Mouse (Mus musculus) limb, embryonic 11.5 days (tissue): ENCODE data around the gene Carns1. TPM values are rescaled to one million over a fixed set of nuclear protein-coding genes. Genes with fewer than 3 reads are reported as not detected.
"Not testable (repeated sequence)": the region's sequence is repeated elsewhere in the genome, so short reads cannot be mapped to it uniquely, and the experiment has no call there.

Source experiments
- ATAC-seq: fragments of 200-750 bp; cut with Nextera tagmentation; 2 replicates; pipeline ENCODE4 v1.8.0; 2017; ENCODE audit warnings: low read depth; ENCODE audit not compliant: insufficient number of reproducible peaks, low FRiP score, low TSS enrichment
- DNase-seq: peaks from one replicate; pipeline ENCODE4 v3.0.0-alpha.2; 2015; ENCODE audit warnings: low spot score
- H3K27ac ChIP-seq: fragments of 300-500 bp; sonication (generic); replicated peaks from 2 replicates; pipeline ENCODE4 v1.5.1; 2014; ENCODE audit warnings: low read depth, mild to moderate bottlenecking, low read length
- H3K27me3 ChIP-seq: fragments of 300-500 bp; sonication (generic); 2 replicates; pipeline ENCODE4 v1.6.1; 2014; ENCODE audit warnings: mild to moderate bottlenecking, low read length, mixed read lengths; ENCODE audit not compliant: control insufficient read depth, insufficient read depth
- H3K36me3 ChIP-seq: fragments of 300-500 bp; sonication (generic); 2 replicates; pipeline ENCODE4 v1.6.1; 2014; ENCODE audit warnings: mild to moderate bottlenecking, low read length, moderate library complexity, mixed read lengths; ENCODE audit not compliant: control insufficient read depth, insufficient read depth
- H3K4me1 ChIP-seq: fragments of 300-500 bp; sonication (generic); 2 replicates; pipeline ENCODE4 v1.6.1; 2014; ENCODE audit warnings: low read length, mixed read lengths; ENCODE audit not compliant: control insufficient read depth, insufficient read depth
- H3K4me2 ChIP-seq: fragments of 300-500 bp; sonication (generic); 2 replicates; pipeline ENCODE4 v1.6.1; 2014; ENCODE audit warnings: low read depth, mild to moderate bottlenecking, moderate library complexity; ENCODE audit not compliant: severe bottlenecking
- H3K4me3 ChIP-seq: fragments of 300-500 bp; sonication (generic); 2 replicates; pipeline ENCODE4 v1.5.1; 2014; ENCODE audit warnings: low read depth, low read length
- H3K9ac ChIP-seq: fragments of 300-500 bp; sonication (generic); 2 replicates; pipeline ENCODE4 v1.6.1; 2014; ENCODE audit warnings: mild to moderate bottlenecking, low read length
- H3K9me3 ChIP-seq: fragments of 300-500 bp; sonication (generic); 2 replicates; pipeline ENCODE4 v1.6.1; 2016; ENCODE audit warnings: low read length; ENCODE audit not compliant: control insufficient read depth
- WGBS: fragments of 180-500 bp; shearing (Covaris S2); extraction: QIAGEN DNeasy Blood & Tissue Kit; methylation state at CpG from one replicate; pipeline ENCODE4 v1.1.7; 2014; 5-methylcytosine and 5-hydroxymethylcytosine counted together
- polyA plus RNA-seq: library from polyadenylated mRNA; unstranded; fragments of >200 nt; fragmentation: Nextera tagmentation; extraction: Ambion mirVana; gene quantifications from 2 replicates; pipeline ENCODE4 v1.2.1, GENCODE M21; 2014

Carns1 gene
- polyA plus RNA-seq, 1 experiment from 2014 or later, result 2.1 TPM

DNA sequence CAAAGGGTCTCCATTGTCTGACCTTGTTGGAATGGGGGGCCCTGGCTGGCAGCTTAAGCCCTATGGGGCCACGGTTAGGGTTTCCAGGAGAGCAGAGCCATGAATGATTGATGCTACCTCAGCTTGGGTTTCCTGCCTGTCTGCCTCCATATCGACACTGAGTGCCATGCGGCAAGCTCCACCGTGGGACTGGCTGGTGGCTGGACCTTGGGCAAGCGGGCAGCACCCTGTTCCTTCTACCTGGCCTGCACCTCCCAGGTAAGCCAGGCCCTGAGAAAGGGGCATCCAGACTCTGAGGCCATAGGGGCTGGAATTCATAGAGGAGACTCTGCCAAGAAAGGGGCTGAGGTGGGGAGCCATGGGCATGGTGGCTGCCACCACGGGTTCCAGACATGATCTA lies 35.1 kb downstream of the Carns1 start:
- no peak for ATAC-seq
- no peak overlapping the region for H3K27ac ChIP-seq
- H3K4me1 ChIP-seq, result no peaks in the 10 kb centered on the region
- no peaks in the 10 kb centered on the region for H3K36me3 ChIP-seq
- no peaks in the 10 kb centered on the region for H3K9me3 ChIP-seq
- no peak overlapping the region for H3K4me3 ChIP-seq
- no peak overlapping the region for H3K9ac ChIP-seq
- no peaks in the 10 kb centered on the region for H3K27me3 ChIP-seq
- no peak overlapping the region for H3K4me2 ChIP-seq
- DNase-seq, result no peak
- 82% methylated on average over 6 of the region's 6 CpGs for WGBS

DNA sequence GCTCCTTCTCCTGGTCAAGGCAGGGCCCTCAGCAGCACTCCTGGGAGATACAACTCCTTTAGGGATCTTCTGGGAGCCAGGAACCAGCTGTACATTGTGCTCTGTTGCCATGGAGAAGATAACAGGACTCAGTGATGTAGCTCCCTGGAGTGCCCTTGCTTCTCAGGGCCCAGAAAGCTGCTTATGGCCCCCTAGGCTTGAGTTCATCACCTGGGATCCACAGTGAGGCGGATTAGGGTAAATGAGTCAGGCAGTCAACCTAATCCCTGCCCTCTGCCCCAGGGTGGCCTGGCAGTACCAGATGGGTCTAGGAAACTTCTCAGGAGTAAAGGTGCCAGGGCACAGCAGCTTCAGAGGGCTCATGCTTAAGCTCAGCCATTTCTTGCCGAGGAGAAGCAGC lies 35.8 kb downstream of the Carns1 start, which contains the start of gene Gpr152:
Gene Gpr152, plus strand, starts transcription at position 342 of the 400 bp plus-strand sequence.
- WGBS, result 68% methylated on average over 2 of the region's 2 CpGs
- H3K4me1 ChIP-seq, result no peaks in the 10 kb centered on the region
- no peak within 1 kb of the TSS for H3K4me3 ChIP-seq
- no peaks in the 10 kb centered on the region for H3K27me3 ChIP-seq
- no peak for ATAC-seq
- no peak within 1 kb of the TSS for H3K27ac ChIP-seq
- H3K4me2 ChIP-seq, result no peak within 1 kb of the TSS
- no peak within 1 kb of the TSS for H3K9ac ChIP-seq
- no peak for DNase-seq
- no peaks in the 10 kb centered on the region for H3K36me3 ChIP-seq
- no peaks in the 10 kb centered on the region for H3K9me3 ChIP-seq

DNA sequence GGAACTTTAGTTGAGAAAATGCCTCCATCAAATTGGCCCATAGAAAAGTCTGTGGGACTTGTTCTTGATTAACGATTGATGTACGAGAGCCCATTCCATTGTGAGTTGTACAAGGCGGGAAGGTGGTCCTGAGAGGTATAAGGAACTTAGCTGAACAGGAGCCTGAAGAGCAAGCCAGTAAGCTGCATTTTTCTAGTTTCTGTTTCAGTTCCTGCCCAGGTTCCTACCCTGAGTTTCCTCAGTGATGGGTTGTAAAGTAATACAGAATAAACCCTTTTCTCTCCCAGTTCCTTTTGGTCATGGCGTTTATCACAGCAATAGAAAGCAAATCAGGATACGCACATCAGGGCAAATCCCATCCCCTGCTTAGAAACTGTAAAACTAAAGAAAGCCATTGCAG lies 37.4 kb downstream of the Carns1 start:
- no peak for ATAC-seq
- Histone ChIP-seq H3K4me3 (no peak overlapping the region), H3K4me2 (no peak overlapping the region), H3K36me3 (no peaks in the 10 kb centered on the region), H3K9ac (no peak overlapping the region), H3K27me3 (no peaks in the 10 kb centered on the region), H3K4me1 (no peaks in the 10 kb centered on the region), H3K9me3 (no peaks in the 10 kb centered on the region), H3K27ac (no peak overlapping the region)
- DNase-seq, result no peak
- 85% methylated on average over 5 of the region's 5 CpGs for WGBS

DNA sequence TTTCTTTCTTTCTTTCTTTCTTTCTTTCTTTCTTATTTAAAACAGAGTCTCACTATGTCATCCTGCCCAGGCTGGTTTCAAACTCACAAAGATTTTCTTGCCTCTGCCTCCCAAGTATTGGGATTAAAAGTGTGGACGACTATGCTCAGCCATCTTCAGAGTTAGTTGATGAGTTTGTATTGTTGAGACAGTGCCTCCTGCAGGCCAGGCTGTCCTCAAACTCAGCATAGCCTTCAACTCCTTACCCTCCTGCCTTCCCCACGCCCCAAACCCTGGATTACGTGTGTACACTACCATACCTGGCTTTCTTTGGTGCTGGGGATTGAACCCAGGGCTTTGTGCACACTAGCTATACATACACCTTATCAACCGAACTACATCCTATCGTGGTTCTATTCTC lies 38.8 kb downstream of the Carns1 start:
- no peak overlapping the region for H3K9ac ChIP-seq
- H3K9me3 ChIP-seq, result no peaks in the 10 kb centered on the region
- no peak for DNase-seq
- 80% methylated on average over 5 of the region's 5 CpGs for WGBS
- H3K4me3 ChIP-seq, result no peak overlapping the region
- no peaks in the 10 kb centered on the region for H3K4me1 ChIP-seq
- H3K4me2 ChIP-seq, result no peak overlapping the region
- no peak overlapping the region for H3K27ac ChIP-seq
- ATAC-seq, result no peak
- no peaks in the 10 kb centered on the region for H3K27me3 ChIP-seq
- H3K36me3 ChIP-seq, result peaks cover 8% of the 10 kb centered on the region; the same call in 1 of the 2 replicates

DNA sequence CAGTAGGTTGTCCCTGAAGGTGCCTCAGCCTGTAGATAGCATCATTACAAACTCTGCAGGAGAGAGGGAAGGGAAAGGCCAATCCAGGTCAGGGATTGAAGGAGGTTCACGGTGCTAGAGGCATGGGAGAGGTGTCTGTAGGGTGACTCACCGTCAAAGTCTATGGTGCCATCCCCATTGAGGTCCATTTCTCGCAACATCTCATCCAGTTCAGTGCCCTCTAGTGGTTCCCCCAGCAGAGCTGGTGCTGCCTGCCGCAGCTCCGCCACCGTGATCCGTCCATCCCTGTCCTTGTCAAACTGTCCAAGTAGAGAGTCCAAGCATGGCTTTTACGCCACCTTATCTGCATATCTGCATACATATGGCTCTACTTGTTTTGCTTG lies 39.3 kb downstream of the Carns1 start:
- not testable (repeated sequence) for H3K4me2 ChIP-seq, H3K36me3 ChIP-seq, H3K27ac ChIP-seq, H3K4me3 ChIP-seq, H3K4me1 ChIP-seq, H3K9ac ChIP-seq, ATAC-seq, H3K9me3 ChIP-seq, H3K27me3 ChIP-seq, DNase-seq
- WGBS, result 25% methylated on average over 8 of the region's 8 CpGs

DNA sequence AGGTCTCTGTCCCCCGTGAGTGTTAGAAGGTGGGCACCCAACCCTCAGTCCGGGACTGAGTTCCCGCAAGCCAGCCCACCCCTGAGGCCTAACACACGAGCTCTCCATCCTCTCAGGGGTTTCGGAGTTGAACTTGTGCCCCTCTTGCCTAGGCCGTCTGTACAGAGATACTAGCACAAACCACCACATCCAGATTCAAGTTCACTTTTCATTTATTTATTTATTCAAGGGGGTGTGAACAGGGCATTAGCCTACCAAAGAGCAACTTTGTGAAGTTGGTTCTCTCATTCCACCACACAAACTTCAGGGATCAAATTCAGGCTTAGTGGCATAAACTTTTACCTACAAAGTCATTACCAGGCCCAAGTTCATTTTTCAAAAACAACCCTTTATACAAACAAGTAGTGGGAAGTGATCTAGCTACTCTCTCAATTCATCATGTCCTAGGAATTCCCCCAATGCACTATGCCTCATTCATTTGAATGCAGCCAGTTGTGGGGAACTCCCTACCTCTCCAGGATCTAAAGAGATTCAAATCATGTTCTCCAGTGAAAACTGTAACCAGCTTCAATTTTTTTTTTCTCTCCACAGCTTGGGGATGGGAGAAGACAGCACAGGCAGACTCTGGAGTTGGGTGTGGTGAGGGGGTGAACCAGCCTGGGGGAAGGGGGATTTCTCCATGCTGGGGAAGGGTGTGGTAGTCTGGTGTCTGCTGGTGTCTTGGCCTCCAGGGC lies 39.9 kb downstream of the Carns1 start:
- not testable (repeated sequence) for H3K4me3 ChIP-seq, H3K27ac ChIP-seq, H3K9ac ChIP-seq, DNase-seq, H3K9me3 ChIP-seq, H3K27me3 ChIP-seq, H3K4me1 ChIP-seq, H3K4me2 ChIP-seq, H3K36me3 ChIP-seq, ATAC-seq
- WGBS, result 79% methylated on average over 6 of the region's 6 CpGs

DNA sequence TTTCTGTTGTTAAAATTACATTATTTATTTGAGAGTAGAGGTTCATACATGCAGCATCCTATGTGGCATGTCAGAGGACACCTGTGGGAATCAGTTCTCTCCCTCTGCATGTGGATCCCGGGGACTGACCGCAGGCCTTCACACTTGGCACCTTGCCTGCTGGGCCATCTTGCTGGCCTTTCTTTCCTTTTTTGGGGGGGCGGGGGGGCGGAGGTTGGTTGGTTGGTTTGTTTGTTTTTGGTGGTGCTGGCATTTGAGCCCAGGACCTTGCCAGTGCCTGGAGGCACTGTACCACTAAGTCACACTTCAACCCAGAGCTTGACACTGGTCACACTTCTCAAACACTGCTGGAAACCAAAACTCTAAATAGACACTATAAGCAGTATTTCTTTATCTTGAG lies 40.9 kb downstream of the Carns1 start:
- Histone ChIP-seq H3K4me2 (no peak overlapping the region), H3K9me3 (no peaks in the 10 kb centered on the region), H3K36me3 (peaks cover 8% of the 10 kb centered on the region; the same call in 1 of the 2 replicates), H3K4me3 (no peak overlapping the region), H3K27me3 (no peaks in the 10 kb centered on the region), H3K4me1 (no peaks in the 10 kb centered on the region), H3K9ac (no peak overlapping the region), H3K27ac (no peak overlapping the region)
- ATAC-seq (no peak), DNase-seq (no peak)
- 94% methylated on average over 4 of the region's 4 CpGs for WGBS

DNA sequence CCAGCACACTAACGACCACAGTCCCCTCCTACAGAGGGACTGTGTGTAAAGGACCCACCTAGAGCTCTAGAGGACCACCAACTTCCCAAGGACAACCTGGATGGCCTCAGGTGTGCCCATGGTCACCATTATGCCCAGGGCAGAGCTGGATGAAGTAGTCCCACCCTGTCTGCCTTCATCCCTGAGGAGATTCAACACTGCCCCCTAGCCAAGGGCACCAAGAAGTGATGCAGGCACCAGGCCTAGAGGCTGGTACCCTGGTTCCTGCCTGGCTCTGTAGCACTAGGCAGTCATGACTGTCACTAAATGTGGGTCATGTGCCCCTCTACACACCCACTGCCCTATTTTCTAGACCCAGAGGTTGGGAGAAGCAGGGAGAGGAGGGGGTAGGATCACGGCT lies 43.5 kb downstream of the Carns1 start:
- peaks cover 13% of the 10 kb centered on the region for H3K36me3 ChIP-seq
- H3K27ac ChIP-seq, result no peak overlapping the region
- ATAC-seq, result no peak
- H3K9me3 ChIP-seq, result no peaks in the 10 kb centered on the region
- peaks cover 3% of the 10 kb centered on the region for H3K4me1 ChIP-seq
- 83% methylated on average over 2 of the region's 2 CpGs for WGBS
- no peak overlapping the region for H3K4me3 ChIP-seq
- no peaks in the 10 kb centered on the region for H3K27me3 ChIP-seq
- H3K4me2 ChIP-seq, result no peak overlapping the region
- DNase-seq, result no peak
- H3K9ac ChIP-seq, result no peak overlapping the region

DNA sequence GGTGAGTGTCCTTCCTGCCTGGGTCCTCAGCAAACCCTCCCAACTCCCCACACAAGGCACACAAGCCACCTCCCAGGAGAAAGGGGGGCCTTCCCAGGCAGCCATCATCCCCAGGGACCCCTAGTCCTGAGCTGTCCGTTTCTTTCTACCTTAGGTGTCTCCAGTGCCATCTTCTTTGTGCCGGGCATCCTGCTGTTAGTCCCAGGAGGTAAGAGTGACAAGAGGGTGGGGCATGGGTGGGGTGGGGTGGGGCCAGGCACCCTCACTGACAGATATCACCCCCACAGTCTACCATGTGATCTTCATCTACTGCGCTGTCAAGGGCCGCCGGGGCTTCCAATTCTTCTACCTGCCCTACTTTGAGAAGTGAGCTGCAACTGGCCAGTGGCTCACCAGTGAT lies 44.2 kb downstream of the Carns1 start:
- peaks cover 7% of the 10 kb centered on the region for H3K4me1 ChIP-seq
- no peaks in the 10 kb centered on the region for H3K9me3 ChIP-seq
- ATAC-seq, result no peak
- H3K4me2 ChIP-seq, result no peak overlapping the region
- H3K27ac ChIP-seq, result no peak overlapping the region
- no peaks in the 10 kb centered on the region for H3K27me3 ChIP-seq
- H3K9ac ChIP-seq, result no peak overlapping the region
- H3K4me3 ChIP-seq, result no peak overlapping the region
- H3K36me3 ChIP-seq, result peaks cover 13% of the 10 kb centered on the region
- no peak for DNase-seq
- WGBS, result 89% methylated on average over 5 of the region's 5 CpGs
